Mouse (Mus musculus) CD4-positive, CD25-positive, alpha-beta regulatory T cell, adult 9 weeks (primary cell): ENCODE results near the gene Gm21828. TPM values are rescaled to one million over a fixed set of nuclear protein-coding genes. Genes with fewer than 3 reads are reported as not detected.

ENCODE experiments used
- polyA plus RNA-seq: library from polyadenylated mRNA; unstranded; fragments of 100-300 nt; shearing (Covaris generic); gene quantifications from one replicate; pipeline ENCODE4 v1.2.1, GENCODE M21; 2017

Gene Gm21828
- polyA plus RNA-seq: not detected

DNA sequence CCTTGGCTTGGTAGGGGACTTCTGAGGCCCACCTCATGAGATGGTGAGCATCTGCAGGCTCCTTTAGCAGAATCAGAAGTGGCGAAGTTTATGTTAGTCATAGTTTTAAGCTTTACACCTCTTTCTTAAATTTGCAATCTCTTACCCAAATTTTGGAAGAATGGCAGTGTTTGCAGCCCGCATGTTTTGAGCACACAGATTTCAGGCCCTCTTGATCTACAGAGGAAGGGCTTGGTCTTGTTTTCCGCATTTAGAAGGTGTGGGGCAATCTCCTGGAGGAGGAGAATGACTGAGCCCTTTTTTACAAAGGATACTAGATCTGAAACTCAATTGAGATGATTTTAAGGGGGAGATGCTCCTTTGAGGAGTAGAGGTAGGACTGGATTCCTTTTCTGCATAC lies at the start of gene Gm21828:
Gene Gm21828 (minus strand): TSS at position 101 of the 400 bp plus-strand sequence.

DNA sequence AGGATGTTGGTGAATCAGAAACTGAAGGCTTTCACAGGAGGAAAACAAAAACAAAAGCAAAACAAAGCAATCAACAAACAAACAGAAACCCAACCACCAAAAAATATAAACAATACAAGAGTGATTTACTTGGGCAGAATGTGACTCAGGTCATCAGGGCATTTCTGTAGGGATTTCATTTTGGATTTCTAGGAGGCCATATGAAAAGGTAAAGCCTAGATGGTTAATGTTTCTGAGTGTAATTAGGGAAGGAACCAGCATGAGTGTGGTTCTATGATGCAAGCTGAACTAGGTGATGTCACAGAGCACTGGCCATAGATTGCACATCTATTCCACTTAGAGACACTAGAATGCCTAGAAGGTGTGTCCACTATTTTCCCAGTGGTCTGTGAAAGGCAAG lies 28.4 kb upstream of the Gm21828 start, which contains the start of the genes Gm21440 and Gm21454:
Gene Gm21440 (plus strand): TSS at position 301 of the 400 bp plus-strand sequence.
Gene Gm21454 (plus strand): TSS at position 352 of the 400 bp plus-strand sequence.

Other genes with a start within 250 kb of the Gm21828 start
- not detected for gene Gm20807, start 181.0 kb downstream of the Gm21828 start, polyA plus RNA-seq
- gene Gm21891, start 90.4 kb downstream of the Gm21828 start, polyA plus RNA-seq: not detected
- not detected for gene Gm21425, start 62.0 kb downstream of the Gm21828 start, polyA plus RNA-seq
- gene Gm21440, start 28.5 kb upstream of the Gm21828 start, polyA plus RNA-seq: not detected
- not detected for gene Gm21454, start 28.5 kb upstream of the Gm21828 start, polyA plus RNA-seq
- gene Gm21725, start 125.1 kb upstream of the Gm21828 start, polyA plus RNA-seq: not detected
- gene Gm21866, start 241.7 kb upstream of the Gm21828 start, polyA plus RNA-seq: not detected